Comparison of ENCODE assay signal across 26 mouse cellular contexts in the genomic region with DNA sequence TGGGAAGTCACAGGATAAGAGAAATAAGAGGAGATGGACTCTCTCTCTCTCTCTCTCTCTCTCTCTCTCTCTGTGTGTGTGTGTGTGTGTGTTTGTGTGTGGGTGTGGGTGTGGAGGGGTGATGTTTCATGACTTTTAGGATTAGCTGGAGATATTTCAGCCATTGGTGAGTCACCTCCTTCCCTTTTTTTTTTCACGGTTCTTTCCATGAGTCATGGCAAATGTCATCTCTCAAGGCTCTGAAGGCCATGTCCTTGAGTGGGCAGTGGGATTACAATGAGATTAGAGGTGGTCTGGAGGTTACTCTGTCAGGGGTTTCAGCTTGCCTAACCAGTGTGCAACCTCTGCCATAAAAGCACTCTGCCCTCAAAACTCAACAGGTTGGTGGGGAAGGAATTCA.
DNase-seq lines count a peak whose midpoint lies in the region; ATAC-seq and TF ChIP-seq lines count a peak whose summit lies in the region.
"Had no signal": no experiment of that assay in that cellular context is flagged by ENCODE, and none has a peak within 500 bp of the region (broad histone marks: within the 10 kb centered on the region; RNA-seq: fewer than 3 reads in every experiment).

No protein-coding gene starts in this region.

- no peak overlapping the region for H3K27ac ChIP-seq in forebrain, embryonic 14.5 days (ENCODE audit: low read depth, low read length)
- no peak overlapping the region for H3K27ac ChIP-seq in intestine, embryonic 16.5 days (ENCODE audit: low read length)
- H3K27ac ChIP-seq: forebrain, embryonic 15.5 days; heart, adult 2 months; heart, embryonic 10.5 days; heart, embryonic 13.5 days; hindbrain, embryonic 14.5 days; hindbrain, postnatal 0 days had no signal

- no peaks in the 10 kb centered on the region for H3K27me3 ChIP-seq in C2C12 (ENCODE audit: control insufficient read depth, insufficient read depth, insufficient read length)
- no peaks in the 10 kb centered on the region for H3K27me3 ChIP-seq in forebrain, embryonic 14.5 days (replicated peaks; ENCODE audit: control insufficient read depth, insufficient read depth, low read length)
- no peaks in the 10 kb centered on the region for H3K27me3 ChIP-seq in intestine, embryonic 16.5 days (replicated peaks; ENCODE audit: control insufficient read depth, insufficient read depth, low read length)
- H3K27me3 ChIP-seq: CH12.LX; forebrain, embryonic 15.5 days; heart, embryonic 13.5 days had no signal

- H3K9me3 ChIP-seq in forebrain, embryonic 14.5 days (replicated peaks; ENCODE audit: control insufficient read depth, low read length): no peaks in the 10 kb centered on the region
- no peaks in the 10 kb centered on the region for H3K9me3 ChIP-seq in intestine, embryonic 16.5 days (ENCODE audit: control insufficient read depth, low read length)
- H3K9me3 ChIP-seq: forebrain, embryonic 15.5 days; G1E; heart, embryonic 10.5 days; heart, embryonic 13.5 days had no signal

- no peak overlapping the region for H3K9ac ChIP-seq in forebrain, embryonic 14.5 days (ENCODE audit: low read length)
- no peak overlapping the region for H3K9ac ChIP-seq in intestine, embryonic 16.5 days (ENCODE audit: low read depth, low read length)
- H3K9ac ChIP-seq: forebrain, embryonic 15.5 days; heart, embryonic 13.5 days; hindbrain, embryonic 14.5 days had no signal

- H3K4me3 ChIP-seq in C2C12 (ENCODE audit: insufficient read depth, poor library complexity, severe bottlenecking): no peak overlapping the region
- no peak overlapping the region for H3K4me3 ChIP-seq in forebrain, embryonic 14.5 days (ENCODE audit: low read depth, low read length)
- H3K4me3 ChIP-seq in intestine, embryonic 16.5 days (ENCODE audit: low read length): no peak overlapping the region
- H3K4me3 ChIP-seq: forebrain, embryonic 15.5 days; heart, adult 2 months; heart, embryonic 10.5 days; heart, embryonic 13.5 days had no signal

- no peaks in the 10 kb centered on the region for H3K79me2 ChIP-seq in C2C12 (ENCODE audit: control insufficient read depth, insufficient read depth)

- no peak for TF ChIP-seq CTCF in C2C12 (IDR thresholded peaks at IDR 0.05; ENCODE audit: control insufficient read depth, insufficient read depth, insufficient read length)

- WGBS in forebrain, embryonic 14.5 days: 88% methylated on average over 1 of the region's 1 CpGs
- WGBS in intestine, embryonic 16.5 days: 80% methylated on average over 1 of the region's 1 CpGs

- no peaks in the 10 kb centered on the region for H3K79me3 ChIP-seq in C2C12 (ENCODE audit: low read depth)

- H3ac ChIP-seq in C2C12 (ENCODE audit: control insufficient read depth, insufficient read length, low read depth): no peak overlapping the region

- DNase-seq in adrenal gland, adult 2 months: peak; percentile 55
- no peak for DNase-seq in adrenal gland, postnatal 25 days
- DNase-seq in 3T3-L1 (ENCODE audit: low read depth, low spot score): peak; percentile 71
- peak; percentile 10 to 22 for DNase-seq in adrenal gland, postnatal 36 days
- DNase-seq in forebrain, embryonic 14.5 days (ENCODE audit: low spot score): no peak
- no peak for DNase-seq in right cerebral cortex, postnatal 10 days (ENCODE audit: low spot score in 2 of 2)
- DNase-seq: cerebellum, adult 18-20 months; cerebellum, adult 9-10 months; cerebellum, postnatal 14 days; gastrocnemius, postnatal 10 days; gastrocnemius, postnatal 36 days; heart, adult 2 months; heart, postnatal 14 days; heart, postnatal 4 days had no signal

- no peak for ATAC-seq in forebrain, embryonic 14.5 days
- ATAC-seq in intestine, embryonic 16.5 days: no peak
- ATAC-seq: activated CD4-positive, CD25-positive, alpha-beta regulatory T cell, adult 4 months; forebrain, embryonic 15.5 days; hindbrain, postnatal 0 days; inflammation-experienced regulatory T-cells, adult 6 months; intestine, postnatal 0 days had no signal

- no peaks in the 10 kb centered on the region for H3K4me1 ChIP-seq in forebrain, embryonic 14.5 days (ENCODE audit: control insufficient read depth, insufficient read depth, low read length)
- no peaks in the 10 kb centered on the region for H3K4me1 ChIP-seq in intestine, embryonic 16.5 days (ENCODE audit: control insufficient read depth, insufficient read depth, low read length)
- H3K4me1 ChIP-seq: forebrain, embryonic 15.5 days; heart, embryonic 10.5 days; heart, embryonic 13.5 days had no signal

- H3K4me2 ChIP-seq in forebrain, embryonic 14.5 days (ENCODE audit: low read length): no peak overlapping the region
- no peak overlapping the region for H3K4me2 ChIP-seq in intestine, embryonic 16.5 days (ENCODE audit: low read depth, low read length)
- H3K4me2 ChIP-seq: forebrain, embryonic 15.5 days; heart, embryonic 13.5 days; hindbrain, embryonic 14.5 days had no signal

- H3K36me3 ChIP-seq in C2C12 (ENCODE audit: control insufficient read depth, insufficient read depth): no peaks in the 10 kb centered on the region
- H3K36me3 ChIP-seq in forebrain, embryonic 14.5 days (ENCODE audit: control insufficient read depth, insufficient read depth, low read length): no peaks in the 10 kb centered on the region
- no peaks in the 10 kb centered on the region for H3K36me3 ChIP-seq in intestine, embryonic 16.5 days (ENCODE audit: control insufficient read depth, insufficient read depth, low read length)
- H3K36me3 ChIP-seq: forebrain, embryonic 15.5 days; G1E; heart, embryonic 10.5 days; heart, embryonic 13.5 days had no signal

TF ChIP-seq in C2C12, 6 proteins besides CTCF, POLR2A, EP300 and RAD21:
- no peak for TF ChIP-seq MAX (IDR thresholded peaks at IDR 0.05)
- TF ChIP-seq USF1 (IDR thresholded peaks at IDR 0.05; ENCODE audit: low read depth): no peak
- TF ChIP-seq CEBPB (IDR thresholded peaks at IDR 0.05; ENCODE audit: low read depth): no peak
- TF ChIP-seq MYOD1 (IDR thresholded peaks at IDR 0.05; ENCODE audit: control insufficient read depth, insufficient read length, low read depth): no peak
- TF ChIP-seq FOSL1 (IDR thresholded peaks at IDR 0.05; ENCODE audit: insufficient read depth, low read length, poor library complexity, severe bottlenecking): peak; percentile 10
- TF ChIP-seq MYOG (IDR thresholded peaks at IDR 0.05; ENCODE audit: control insufficient read depth, extremely low read depth, insufficient read length): no peak

Comparison
In these comparisons a context has a peak if more than half of its experiments do, and no peak if none do; other contexts are left out.
1. DNase-seq: peak in adrenal gland, adult 2 months (single experiment), 3T3-L1 (single experiment) and adrenal gland, postnatal 36 days (2 of 2); none in adrenal gland, postnatal 25 days (single experiment), forebrain, embryonic 14.5 days (single experiment) and right cerebral cortex, postnatal 10 days (0 of 2).